Mouse (Mus musculus): ENCODE results near the gene C130026I21Rik. TPM values are rescaled to one million over a fixed set of nuclear protein-coding genes. Genes with fewer than 3 reads are reported as not detected.
"Not testable (repeated sequence)": the region's sequence is repeated elsewhere in the genome, so short reads cannot be mapped to it uniquely, and the experiment has no call there.

The C130026I21Rik gene
- polyA plus RNA-seq, 1 experiment from 2014 or later: 0.22 TPM

DNA sequence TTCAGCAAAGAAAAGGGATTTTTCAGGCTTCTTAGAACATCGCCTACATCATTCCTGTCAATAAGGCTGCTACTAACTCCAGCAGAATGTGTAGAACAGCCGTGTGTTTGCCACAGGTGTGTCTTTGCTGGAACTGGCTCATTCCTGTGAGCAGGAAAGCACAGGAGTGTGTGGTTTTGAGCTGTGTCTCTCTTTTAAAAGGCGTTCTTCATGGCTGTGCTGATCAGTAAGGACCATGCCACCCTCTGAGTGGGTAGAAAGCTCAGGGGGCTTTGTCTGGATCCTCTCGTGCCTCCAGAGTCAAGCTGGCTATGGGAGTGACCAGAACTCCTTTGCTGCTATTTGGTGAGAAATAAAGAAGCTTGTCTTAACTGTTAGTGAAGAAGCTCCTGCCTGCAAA, 73.6 kb downstream of the C130026I21Rik start:
- H3K27me3 ChIP-seq; CTCF ChIA-PET; POLR2A ChIA-PET; ATAC-seq; DNase-seq (ENCODE audit: low read depth, low spot score); in situ Hi-C loops (cut with MboI; ENCODE audit: low pct_unique_long_range_greater_than_20kb): not testable (repeated sequence)

DNA sequence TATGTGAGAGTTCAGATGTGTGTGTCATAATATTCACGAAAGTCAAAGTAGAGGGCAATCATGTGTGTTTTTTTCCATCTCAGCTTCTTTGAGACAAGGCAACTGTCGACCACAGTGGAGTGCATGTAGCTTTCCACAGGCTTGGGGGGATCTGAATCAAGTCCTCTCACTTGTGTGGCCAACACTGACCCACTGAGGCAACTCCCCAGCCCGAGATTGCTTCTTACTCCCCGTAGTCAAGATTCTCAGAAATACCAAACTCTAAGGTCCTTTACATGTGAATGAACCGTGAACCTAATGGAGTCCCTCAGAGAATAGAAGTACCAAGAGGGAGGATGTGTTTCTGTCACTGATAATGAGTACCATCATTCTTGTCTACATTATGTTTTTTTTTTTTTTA, 76.6 kb downstream of the C130026I21Rik start:
- ATAC-seq; POLR2A ChIA-PET; H3K27me3 ChIP-seq; CTCF ChIA-PET; in situ Hi-C loops (cut with MboI; ENCODE audit: low pct_unique_long_range_greater_than_20kb); DNase-seq (ENCODE audit: low read depth, low spot score): not testable (repeated sequence)

- in situ Hi-C loops (cut with MboI; ENCODE audit: low pct_unique_long_range_greater_than_20kb); ATAC-seq; DNase-seq (ENCODE audit: low read depth, low spot score); H3K27me3 ChIP-seq; POLR2A ChIA-PET; CTCF ChIA-PET: not testable (repeated sequence)
Measured at GRCm38 (mm10) chr1:85181981-85182380, 88.4 kb downstream of the C130026I21Rik start.

DNA sequence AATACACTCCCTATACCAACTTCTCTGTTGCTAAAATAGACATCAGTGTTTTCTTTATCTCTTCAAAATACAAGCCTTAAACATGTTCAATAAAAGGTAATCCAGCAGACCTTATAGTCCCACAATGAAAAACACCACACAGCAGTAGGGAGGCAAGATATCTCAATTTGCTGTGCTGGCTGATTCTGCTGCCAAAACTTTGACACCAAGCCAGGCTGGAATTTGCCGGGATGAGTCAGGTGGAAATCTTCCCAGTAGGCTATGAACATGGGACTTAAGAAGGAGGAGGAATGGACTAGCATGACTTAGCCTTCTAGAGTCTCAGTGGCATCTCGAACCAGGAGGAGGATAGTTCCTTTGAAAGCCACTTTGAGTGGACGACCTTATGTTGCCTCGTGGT, 91.4 kb downstream of the C130026I21Rik start:
- POLR2A ChIA-PET; in situ Hi-C loops (cut with MboI; ENCODE audit: low pct_unique_long_range_greater_than_20kb); ATAC-seq: not testable (repeated sequence)

GRCm38 (mm10) chr1:85162841-85163240, 107.5 kb downstream of the C130026I21Rik start:
- ATAC-seq; DNase-seq (ENCODE audit: low read depth, low spot score); in situ Hi-C loops (cut with MboI; ENCODE audit: low pct_unique_long_range_greater_than_20kb); POLR2A ChIA-PET; H3K27me3 ChIP-seq; CTCF ChIA-PET: not testable (repeated sequence)

More for the DNA sequence above, 91.4 kb downstream of the C130026I21Rik start:
- H3K27me3 ChIP-seq; CTCF ChIA-PET; DNase-seq (ENCODE audit: low read depth, low spot score): not testable (repeated sequence)

DNA sequence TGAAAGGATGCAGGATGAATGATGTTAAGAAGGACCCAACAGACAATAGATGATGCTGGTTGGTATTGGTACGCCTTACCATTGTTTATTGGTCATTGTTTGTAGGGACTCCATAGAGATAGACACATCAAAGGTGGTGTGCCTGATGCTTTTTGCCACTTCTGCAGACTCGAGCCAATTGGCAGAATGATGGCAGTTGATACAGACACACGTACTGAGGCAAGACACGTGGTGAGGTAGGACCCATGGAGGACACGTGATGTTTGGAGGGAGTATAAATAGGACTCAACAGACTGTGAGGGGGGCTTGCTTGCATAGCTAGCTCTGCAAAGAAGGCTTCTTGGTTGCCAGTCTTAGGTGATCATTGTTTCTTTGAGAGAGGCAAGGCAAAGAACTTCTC, 115.2 kb downstream of the C130026I21Rik start:
- CTCF ChIA-PET: not testable (repeated sequence)

DNA sequence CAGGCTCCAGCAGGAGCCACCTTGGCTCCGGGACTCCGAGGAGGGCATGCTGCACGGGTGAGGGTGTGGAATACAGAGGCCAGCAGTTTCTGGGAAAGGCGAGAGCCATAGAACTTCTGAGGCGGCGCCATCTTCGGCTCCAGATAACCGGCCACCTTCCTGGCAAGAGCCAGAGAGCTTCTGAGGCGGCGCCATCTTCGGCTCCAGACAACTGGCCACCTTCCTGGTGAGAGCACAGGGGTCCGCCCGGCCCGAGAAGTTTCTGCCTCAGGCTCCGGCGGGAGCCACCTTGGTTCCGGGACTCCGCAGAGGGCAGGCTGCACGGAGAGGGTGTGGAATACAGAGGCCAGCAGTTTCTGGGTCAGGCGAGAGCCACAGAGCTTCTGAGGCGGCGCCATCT, 136.7 kb downstream of the C130026I21Rik start:
- CTCF ChIA-PET; DNase-seq (ENCODE audit: low read depth, low spot score); in situ Hi-C loops (cut with MboI; ENCODE audit: low pct_unique_long_range_greater_than_20kb); POLR2A ChIA-PET; H3K27me3 ChIP-seq; ATAC-seq: not testable (repeated sequence)

More for the DNA sequence above, 115.2 kb downstream of the C130026I21Rik start:
- ATAC-seq; in situ Hi-C loops (cut with MboI; ENCODE audit: low pct_unique_long_range_greater_than_20kb); DNase-seq (ENCODE audit: low read depth, low spot score); H3K27me3 ChIP-seq; POLR2A ChIA-PET: not testable (repeated sequence)

DNA sequence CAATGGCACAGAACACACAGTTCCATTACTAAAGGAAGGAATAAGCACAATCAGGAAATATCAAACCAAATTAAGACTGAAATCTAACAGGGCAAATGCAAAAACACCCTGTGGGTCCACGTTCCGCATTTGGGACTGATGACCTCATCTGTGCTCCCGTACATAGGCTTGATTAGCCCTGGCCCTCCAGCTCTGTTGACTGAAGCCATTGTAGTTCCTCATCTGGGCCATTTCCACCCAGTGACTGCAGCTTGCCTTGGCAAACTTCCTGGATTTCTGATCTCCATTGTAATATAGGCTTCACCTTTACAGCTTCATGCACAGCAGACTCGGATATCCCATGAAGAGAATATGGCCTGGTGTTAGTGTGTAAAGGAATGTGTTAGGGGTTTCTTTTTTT, 148.5 kb downstream of the C130026I21Rik start:
- CTCF ChIA-PET; POLR2A ChIA-PET; H3K27me3 ChIP-seq; in situ Hi-C loops (cut with MboI; ENCODE audit: low pct_unique_long_range_greater_than_20kb); ATAC-seq; DNase-seq (ENCODE audit: low read depth, low spot score): not testable (repeated sequence)

DNA sequence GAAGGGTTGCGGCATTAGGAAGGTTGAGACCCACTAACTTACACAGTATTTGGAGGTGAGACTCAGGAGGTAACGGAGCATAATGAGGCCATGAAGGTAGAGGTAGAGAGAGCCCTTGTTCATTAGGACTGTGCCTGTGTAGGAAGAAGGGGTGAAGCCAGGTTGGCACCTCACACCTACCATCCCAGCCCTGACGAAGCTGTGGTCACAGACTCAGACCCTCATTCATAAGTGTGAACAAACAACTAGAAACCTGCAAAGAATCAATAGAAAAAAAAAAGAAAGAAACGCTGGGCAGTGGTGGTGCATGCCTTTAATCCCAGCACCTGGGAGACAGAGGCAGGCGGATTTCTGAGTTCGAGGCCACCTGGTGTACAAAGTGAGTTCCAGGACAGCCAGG, 152.0 kb downstream of the C130026I21Rik start:
- DNase-seq (ENCODE audit: low read depth, low spot score); POLR2A ChIA-PET; in situ Hi-C loops (cut with MboI; ENCODE audit: low pct_unique_long_range_greater_than_20kb); CTCF ChIA-PET; ATAC-seq; H3K27me3 ChIP-seq: not testable (repeated sequence)

- POLR2A ChIA-PET; in situ Hi-C loops (cut with MboI; ENCODE audit: low pct_unique_long_range_greater_than_20kb); CTCF ChIA-PET; DNase-seq (ENCODE audit: low read depth, low spot score); ATAC-seq; H3K27me3 ChIP-seq: not testable (repeated sequence)
Measured at GRCm38 (mm10) chr1:85117537-85117936, 152.8 kb downstream of the C130026I21Rik start.

- in situ Hi-C loops (cut with MboI; ENCODE audit: low pct_unique_long_range_greater_than_20kb); POLR2A ChIA-PET; ATAC-seq; CTCF ChIA-PET; DNase-seq (ENCODE audit: low read depth, low spot score); H3K27me3 ChIP-seq: not testable (repeated sequence)
- TF ChIP-seq CTCF (IDR thresholded peaks at IDR 0.05): peak; percentile 53
Measured at GRCm38 (mm10) chr1:85114666-85115402, 155.5 kb downstream of the C130026I21Rik start.

DNA sequence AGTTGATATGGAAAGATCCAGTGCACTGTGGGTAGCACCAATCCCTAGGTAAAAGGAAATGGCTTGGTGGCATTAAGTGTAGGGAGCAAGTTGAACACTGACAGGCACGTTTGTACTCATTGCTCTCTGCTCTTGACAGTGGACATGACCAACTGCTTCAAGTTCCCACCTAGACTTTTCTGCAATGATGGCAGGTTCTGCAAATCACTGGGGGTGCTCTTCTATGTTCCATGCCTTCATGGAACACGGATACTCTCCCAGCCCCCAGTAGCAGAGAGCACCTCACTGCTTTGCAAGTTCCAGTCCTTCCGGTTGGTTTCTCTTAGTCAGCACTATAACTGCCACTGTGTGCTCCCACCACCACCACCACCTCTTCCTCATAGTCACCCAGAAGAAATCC, 156.3 kb downstream of the C130026I21Rik start:
- POLR2A ChIA-PET; in situ Hi-C loops (cut with MboI; ENCODE audit: low pct_unique_long_range_greater_than_20kb); ATAC-seq; H3K27me3 ChIP-seq; CTCF ChIA-PET; DNase-seq (ENCODE audit: low read depth, low spot score): not testable (repeated sequence)

DNA sequence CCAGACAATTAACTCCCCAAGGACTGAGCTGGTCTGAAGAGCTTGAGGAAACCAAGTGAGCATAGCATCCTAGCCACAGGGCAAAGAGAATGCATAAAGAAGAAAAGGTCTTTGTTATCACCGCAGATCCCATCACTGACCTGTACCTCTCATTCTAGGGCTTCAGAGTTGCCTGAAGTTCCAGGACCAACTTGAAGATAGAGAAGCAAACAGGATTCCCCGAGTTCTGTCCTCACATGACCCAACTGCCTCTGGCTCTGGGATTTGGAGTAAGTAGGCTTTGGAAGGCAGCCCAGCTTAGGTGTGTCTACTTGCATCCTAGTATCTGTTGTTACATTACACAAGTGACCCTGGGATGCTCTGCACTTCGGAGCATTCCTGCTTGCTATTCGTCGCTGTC, 157.5 kb downstream of the C130026I21Rik start:
- DNase-seq (ENCODE audit: low read depth, low spot score); ATAC-seq; POLR2A ChIA-PET; in situ Hi-C loops (cut with MboI; ENCODE audit: low pct_unique_long_range_greater_than_20kb); CTCF ChIA-PET; H3K27me3 ChIP-seq: not testable (repeated sequence)

DNA sequence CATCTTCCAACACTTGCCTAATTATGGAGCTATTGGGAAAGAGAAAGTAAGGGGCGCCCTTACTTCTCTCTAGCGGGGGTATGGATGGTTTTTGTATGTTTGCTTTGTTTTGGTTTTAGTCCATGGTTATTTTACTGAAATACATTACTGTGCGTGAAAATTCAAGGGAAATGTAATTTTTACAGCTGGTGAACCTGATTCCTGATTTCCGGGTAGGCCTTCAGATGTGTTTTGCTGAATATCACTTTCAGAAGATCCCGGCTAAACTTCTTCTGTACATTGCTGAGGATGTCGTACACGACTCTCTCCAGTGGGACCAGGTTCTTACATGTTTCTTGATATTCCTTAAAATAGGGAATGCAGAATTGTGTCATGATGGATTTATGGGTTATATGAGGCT, 158.1 kb downstream of the C130026I21Rik start:
- DNase-seq (ENCODE audit: low read depth, low spot score); POLR2A ChIA-PET; in situ Hi-C loops (cut with MboI; ENCODE audit: low pct_unique_long_range_greater_than_20kb); ATAC-seq; CTCF ChIA-PET; H3K27me3 ChIP-seq: not testable (repeated sequence)

- ATAC-seq; in situ Hi-C loops (cut with MboI; ENCODE audit: low pct_unique_long_range_greater_than_20kb); CTCF ChIA-PET; POLR2A ChIA-PET; DNase-seq (ENCODE audit: low read depth, low spot score); H3K27me3 ChIP-seq: not testable (repeated sequence)
Measured at GRCm38 (mm10) chr1:85111572-85111971, 158.8 kb downstream of the C130026I21Rik start.

DNA sequence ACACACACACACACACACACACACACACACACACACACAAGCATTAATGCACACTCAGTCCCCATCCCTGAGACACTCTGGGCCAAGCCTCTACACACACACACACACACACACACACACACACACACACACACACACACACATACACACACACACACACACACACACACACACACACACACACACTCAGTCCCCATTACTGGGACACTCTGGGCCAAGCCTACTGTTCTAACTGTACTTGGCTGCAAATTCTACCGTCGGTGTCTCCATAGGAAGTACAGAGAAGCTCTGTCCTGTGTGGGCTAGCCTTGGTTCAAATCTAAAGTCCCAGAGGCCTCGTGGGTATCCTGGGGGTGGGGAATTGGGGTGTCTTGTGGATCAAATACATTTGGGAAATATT, 159.5 kb downstream of the C130026I21Rik start:
- DNase-seq (ENCODE audit: low read depth, low spot score); in situ Hi-C loops (cut with MboI; ENCODE audit: low pct_unique_long_range_greater_than_20kb); POLR2A ChIA-PET; CTCF ChIA-PET; H3K27me3 ChIP-seq; ATAC-seq: not testable (repeated sequence)

Data from Patski (cell line).